Mouse (Mus musculus) right cerebral cortex, postnatal 36 days (tissue): ENCODE measurements around the gene Tmem92.

Experiments
- DNase-seq, 2 experiments: peaks; one replicate each; pipeline ENCODE4 v3.0.0; 2022; ENCODE audit warnings: low spot score in 2 of 2, mixed read lengths in 1 of 2

Gene Tmem92

DNA sequence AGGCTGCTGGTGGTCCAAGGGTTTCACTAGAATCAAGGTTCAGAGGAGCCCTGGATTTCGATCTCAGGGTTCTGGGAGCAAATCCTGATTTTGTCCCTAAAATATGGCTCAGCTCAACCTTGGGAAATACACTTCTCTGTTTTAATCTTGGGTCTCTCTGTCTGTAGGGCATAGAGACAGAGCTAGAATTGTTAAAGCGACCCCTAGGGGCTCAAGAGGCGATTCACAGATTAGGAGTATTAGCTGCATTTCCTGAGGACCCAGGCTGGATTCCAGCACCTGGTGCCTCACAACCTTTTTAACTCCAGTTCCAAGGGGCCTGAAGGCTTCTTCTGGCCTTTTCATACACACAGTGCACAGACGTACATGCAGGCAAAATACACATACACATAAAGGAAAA lies 52.9 kb downstream of the Tmem92 start:
- no peak for DNase-seq

DNA sequence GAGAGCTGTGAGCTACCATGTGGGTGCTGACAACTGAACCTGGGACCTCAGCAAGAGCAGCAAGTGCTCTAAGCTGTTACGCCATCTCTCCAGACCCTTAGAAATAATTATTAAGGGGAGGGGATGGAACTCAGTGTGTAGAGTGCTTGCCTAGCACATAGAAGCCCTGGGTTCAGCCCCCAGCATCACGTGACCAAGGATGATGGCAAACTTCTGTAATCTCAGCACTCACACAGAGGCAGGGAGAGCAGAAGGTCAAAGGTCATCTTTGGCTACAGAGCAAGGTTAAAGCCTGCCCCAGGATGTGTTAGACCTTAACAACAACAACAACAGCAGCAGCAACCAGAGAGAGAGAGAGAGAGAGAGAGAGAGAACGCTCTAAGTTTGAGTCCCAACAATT lies 54.0 kb downstream of the Tmem92 start:
- DNase-seq, result no peak

DNA sequence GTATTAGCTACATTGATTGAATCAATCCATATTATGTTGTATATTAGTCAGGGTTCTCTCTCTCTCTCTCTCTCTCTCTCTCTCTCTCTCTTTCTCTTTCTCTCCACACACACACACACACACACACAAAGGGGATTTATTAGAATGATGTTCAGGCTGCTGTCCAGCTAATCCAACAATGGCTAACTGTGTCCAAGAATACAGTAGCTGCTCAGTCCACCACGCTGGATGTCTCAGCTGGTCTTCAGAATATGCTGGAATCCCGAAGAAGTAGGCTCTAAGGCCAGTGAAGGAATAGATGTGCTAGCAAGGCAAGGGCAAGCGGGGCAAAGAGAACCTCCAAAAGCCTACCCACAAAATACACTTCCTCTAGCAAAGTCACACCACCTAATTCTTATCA lies 55.2 kb downstream of the Tmem92 start:
- DNase-seq, result no peak
